Mouse (Mus musculus) small intestine, adult 2 months (tissue): ENCODE data around the gene Sdad1.

ENCODE experiments used
- CTCF ChIP-seq: fragments of 200-500 bp; IDR thresholded peaks from 2 replicates; pipeline ENCODE4 v1.5.1; 2012; ENCODE audit warnings: low read depth, mild to moderate bottlenecking, control low read depth, inconsistent platforms, low read length, moderate library complexity, mixed read lengths; ENCODE audit not compliant: insufficient replicate concordance, insufficient read length; ENCODE audit errors: extremely low read depth
- POLR2A ChIP-seq: fragments of 200-500 bp; IDR thresholded peaks from 2 replicates; pipeline ENCODE4 v1.6.1; 2012; ENCODE audit warnings: low read depth, mild to moderate bottlenecking, control low read depth, inconsistent platforms, low read length, moderate library complexity

- TF ChIP-seq POLR2A, result no peak
- no peak for TF ChIP-seq CTCF
These were observed 22.1 kb upstream of the Sdad1 start for GRCm38 (mm10) chr5:92332359-92332840.
